Mouse (Mus musculus) liver, adult 2 months (tissue): ENCODE data around the gene Patj. TPM values are rescaled to one million over a fixed set of nuclear protein-coding genes. Genes with fewer than 3 reads are reported as not detected.

ENCODE experiments used
- DNase-seq: peaks from one replicate; pipeline ENCODE4 v3.0.0-alpha.2; 2011; ENCODE audit warnings: low read depth, low spot score; ENCODE audit errors: extremely low read depth
- H3K27ac ChIP-seq: fragments of 200-500 bp; replicated peaks from 2 replicates; pipeline ENCODE4 v1.5.1; 2012; ENCODE audit warnings: low read depth, mild to moderate bottlenecking, control low read depth, inconsistent platforms, low read length; ENCODE audit not compliant: insufficient read depth
- H3K27me3 ChIP-seq: fragments of 200-500 bp; 2 replicates; pipeline ENCODE4 v1.6.1; 2012; ENCODE audit warnings: mild to moderate bottlenecking, moderate library complexity, low read length, inconsistent platforms; ENCODE audit not compliant: control insufficient read depth, insufficient read depth
- H3K36me3 ChIP-seq: fragments of 200-500 bp; 2 replicates; pipeline ENCODE4 v1.6.1; 2012; ENCODE audit warnings: low read length, inconsistent platforms; ENCODE audit not compliant: control insufficient read depth, insufficient read depth
- H3K4me1 ChIP-seq: fragments of 200-500 bp; 2 replicates; pipeline ENCODE4 v1.6.1; 2011; ENCODE audit warnings: low read length; ENCODE audit not compliant: control insufficient read depth, insufficient read depth
- H3K4me3 ChIP-seq: fragments of 200-500 bp; 2 replicates; pipeline ENCODE4 v1.5.1; 2011; ENCODE audit warnings: low read depth, mild to moderate bottlenecking, control low read depth, low read length, moderate library complexity; ENCODE audit not compliant: insufficient read depth
- H3K79me2 ChIP-seq: fragments of 200-500 bp; 2 replicates; pipeline ENCODE4 v1.6.1; 2012; ENCODE audit warnings: inconsistent platforms, mild to moderate bottlenecking, low read length, moderate library complexity; ENCODE audit not compliant: control insufficient read depth, insufficient read depth
- H3K9ac ChIP-seq: fragments of 200-500 bp; 2 replicates; pipeline ENCODE4 v1.6.1; 2012; ENCODE audit warnings: low read depth, mild to moderate bottlenecking, control low read depth, inconsistent platforms, low read length
- CTCF ChIP-seq: fragments of 200-500 bp; IDR thresholded peaks from 2 replicates; pipeline ENCODE4 v1.5.1; 2011; ENCODE audit warnings: low read depth, low read length, control low read depth
- POLR2A ChIP-seq: fragments of 200-500 bp; IDR thresholded peaks from 2 replicates; pipeline ENCODE4 v1.6.1; 2011; ENCODE audit warnings: low read length, control low read depth; ENCODE audit not compliant: insufficient read depth; ENCODE audit errors: extremely low read depth
- WGBS: fragments of 180-500 bp; shearing (Covaris S2); methylation state at CpG from one replicate; pipeline ENCODE4 v1.1.7; 2018; 5-methylcytosine and 5-hydroxymethylcytosine counted together
- polyA plus RNA-seq: library from polyadenylated mRNA; depleted of rRNA; stranded (reverse); fragments of >200 nt; gene quantifications from 2 replicates; pipeline ENCODE4 v1.2.3, GENCODE M21; 2012; rRNA removed
- total RNA-seq: library from RNA; depleted of rRNA; stranded (reverse); fragments of >200 nt; gene quantifications from 2 replicates; pipeline ENCODE4 v1.2.3, GENCODE M21; 2014; rRNA removed

Patj gene
- total and polyA plus RNA-seq, 2 experiments = 2.4 to 8.9 TPM

DNA sequence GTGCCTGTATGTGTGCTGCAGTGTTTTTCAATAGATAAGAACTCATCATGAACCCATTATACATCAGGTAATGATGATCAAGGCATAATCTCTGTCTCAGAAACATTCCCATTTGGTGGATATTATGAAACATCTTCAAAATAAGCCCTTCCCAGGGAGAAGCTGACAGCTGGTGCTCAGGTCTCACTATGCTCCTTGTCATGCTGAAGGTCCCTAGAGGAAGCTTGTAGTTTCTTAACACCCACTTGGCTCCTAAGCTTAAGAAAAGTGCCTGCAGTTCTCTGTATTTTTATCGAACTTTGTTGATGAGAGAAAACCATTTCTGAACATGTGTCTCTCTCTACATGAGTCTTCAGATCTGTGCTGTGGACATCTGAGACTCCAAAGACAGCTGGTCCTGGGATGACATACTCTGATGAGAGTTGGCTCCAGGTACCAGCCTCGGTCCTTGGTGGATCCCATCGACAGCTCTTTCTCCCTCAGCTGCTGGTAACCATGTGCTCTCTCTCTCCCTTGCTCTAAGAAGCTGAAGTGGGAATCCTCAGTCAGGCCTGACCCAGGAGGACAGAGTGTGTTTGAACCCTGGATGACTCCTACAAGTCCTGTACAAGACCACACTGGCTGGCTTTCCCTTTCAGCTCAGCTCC is 363.4 kb downstream of the Patj start:
- Histone ChIP-seq H3K79me2 (no peaks in the 10 kb centered on the region), H3K4me3 (no peak overlapping the region), H3K9ac (no peak overlapping the region), H3K27me3 (no peaks in the 10 kb centered on the region), H3K27ac (no peak overlapping the region), H3K36me3 (no peaks in the 10 kb centered on the region), H3K4me1 (no peaks in the 10 kb centered on the region)
- no peak for DNase-seq
- no peak for TF ChIP-seq CTCF
- no peak for TF ChIP-seq POLR2A
- 82% methylated on average over 3 of the region's 3 CpGs for WGBS

DNA sequence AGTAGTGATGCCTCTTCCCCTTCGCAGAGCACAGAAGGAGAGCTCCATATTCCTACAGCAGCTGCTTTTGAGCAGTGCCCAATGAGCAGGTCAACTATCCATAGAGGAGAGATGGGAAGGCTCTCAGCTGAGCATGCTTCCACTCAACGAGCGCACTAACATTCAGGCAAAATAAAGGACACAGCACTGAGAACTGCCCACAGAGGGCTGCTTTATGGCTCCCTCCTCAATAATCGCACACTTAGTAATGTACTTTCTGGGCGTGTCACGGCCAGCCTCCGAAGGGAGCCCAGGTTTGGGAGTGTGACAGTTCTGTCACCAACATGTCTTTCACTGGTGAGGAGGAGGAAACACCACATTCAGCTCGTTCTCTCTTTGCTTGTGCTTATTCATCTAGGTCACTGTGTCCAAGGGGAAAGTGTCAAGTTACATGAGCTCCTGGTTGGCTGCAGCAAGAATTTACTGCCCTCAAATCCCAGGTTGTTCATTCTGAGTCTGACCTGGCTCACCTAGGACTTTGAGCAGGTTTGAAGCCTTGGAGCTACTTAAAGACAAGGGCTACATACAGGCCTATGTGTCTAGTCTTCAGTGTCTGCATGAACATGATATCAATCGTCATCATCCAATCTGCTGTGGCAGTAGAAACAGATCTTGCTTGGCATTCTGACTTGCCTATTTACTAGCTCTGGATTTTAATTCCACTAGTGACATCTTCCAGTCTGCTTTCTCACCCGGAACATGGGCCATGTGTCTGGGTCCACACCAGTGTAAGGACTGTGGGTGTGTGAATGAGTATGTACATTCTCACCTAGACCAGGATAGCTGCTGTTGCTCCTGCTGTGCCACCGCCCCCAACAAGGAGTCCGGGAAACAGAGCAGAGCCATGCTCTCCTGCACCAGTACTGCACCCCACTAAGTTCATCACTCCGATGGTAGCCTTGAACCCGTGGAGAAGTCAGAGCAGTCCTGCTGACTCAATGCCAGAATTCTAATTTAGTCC is 371.8 kb downstream of the Patj start:
- TF ChIP-seq CTCF (no peak), POLR2A (no peak)
- H3K4me1 ChIP-seq = no peaks in the 10 kb centered on the region
- no peaks in the 10 kb centered on the region for H3K79me2 ChIP-seq
- H3K9ac ChIP-seq = no peak overlapping the region
- H3K36me3 ChIP-seq = no peaks in the 10 kb centered on the region
- H3K27me3 ChIP-seq = no peaks in the 10 kb centered on the region
- no peak for DNase-seq
- 71% methylated on average over 14 of the region's 14 CpGs for WGBS
- no peak overlapping the region for H3K27ac ChIP-seq
- no peak overlapping the region for H3K4me3 ChIP-seq

Other genes starting within 250 kb of the Patj start
- 22.5 and 28.1 TPM in 2 replicates for gene Tm2d1, start 12.5 kb upstream of the Patj start, total RNA-seq
- 9.2 and 10.4 TPM in 2 replicates for gene Tm2d1, start 12.5 kb upstream of the Patj start, polyA plus RNA-seq